Mouse (Mus musculus) gastrocnemius, adult 2 months (tissue): ENCODE data around the gene Olfr1445. TPM values are rescaled to one million over a fixed set of nuclear protein-coding genes. Genes with fewer than 3 reads are reported as not detected.

Source experiments
- DNase-seq: peaks from one replicate; pipeline ENCODE4 v3.0.0; 2022
- H3K27ac ChIP-seq: fragments of 200-600 bp; 2 replicates; pipeline ENCODE4 v1.8.1; 2022; ENCODE audit warnings: mild to moderate bottlenecking
- H3K4me3 ChIP-seq: fragments of 200-600 bp; 2 replicates; pipeline ENCODE4 v1.8.1; 2022; ENCODE audit warnings: mild to moderate bottlenecking, moderate library complexity
- CTCF ChIP-seq: fragments of 200-600 bp; IDR thresholded peaks from 2 replicates; pipeline ENCODE4 v1.8.1; 2022; ENCODE audit warnings: antibody characterized with exemption, mild to moderate bottlenecking, moderate library complexity
- intact Hi-C: fragments of 180-260 bp; cut with DNase I; formaldehyde crosslinking; loops from one replicate; pipeline ENCODE4 v1.15.1; 2025
- long read RNA-seq, 2 experiments: library from polyadenylated mRNA; stranded (forward); transcript quantifications; one replicate each; pipeline ENCODE4 v2.0.0; 2021
- total RNA-seq, 2 experiments: library from RNA; stranded (reverse); gene quantifications; 2 replicates each; pipeline ENCODE4 v1.2.3; 2021

Olfr1445 gene
- not detected for total RNA-seq
- long read RNA-seq, experiment 1: 0 reads
- long read RNA-seq, experiment 2: 0 reads

DNA sequence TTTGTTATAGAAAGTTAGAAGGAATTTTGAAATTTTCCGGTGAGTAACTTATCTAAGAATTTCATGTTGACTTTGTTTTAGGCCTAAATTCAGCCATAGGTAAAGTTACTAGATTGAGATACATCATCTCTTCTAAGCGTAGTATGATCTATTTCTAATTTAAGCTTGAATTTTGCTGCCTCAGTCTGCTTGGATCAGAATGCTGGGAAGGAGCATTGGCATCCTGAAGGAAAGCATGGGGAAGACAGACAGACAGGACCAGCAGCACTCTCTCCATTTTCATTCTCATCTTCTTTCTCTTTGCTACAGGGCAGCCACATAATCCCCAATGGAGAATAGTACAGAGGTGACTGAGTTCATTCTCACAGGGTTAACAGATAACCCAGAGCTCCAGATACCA, at the start of gene Olfr1445:
Gene Olfr1445, plus strand, starts transcription at position 301 of the 400 bp plus-strand sequence.
- intact Hi-C loops: no loop called here

DNA sequence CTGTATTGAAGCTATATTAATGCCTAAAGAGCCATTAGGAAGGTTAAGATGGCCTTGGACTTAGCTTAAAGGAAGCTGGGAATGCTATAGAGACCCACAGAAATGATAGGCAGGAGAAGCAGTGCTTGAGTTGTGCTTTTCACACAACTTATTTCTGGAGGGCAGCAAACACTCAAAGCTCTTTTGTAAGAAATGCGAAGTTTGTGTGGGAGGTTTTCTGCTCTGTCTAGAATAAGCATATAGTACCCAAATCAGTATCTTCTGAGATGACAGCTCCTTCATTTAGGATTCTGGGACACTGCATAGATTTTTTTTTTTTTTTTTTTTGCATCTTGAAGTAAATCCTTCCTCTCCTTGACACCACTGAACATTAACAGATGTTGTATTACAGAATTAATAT, 45.1 kb upstream of the Olfr1445 start:
- H3K27ac ChIP-seq: no peak overlapping the region
- DNase-seq: no peak
- no peak for TF ChIP-seq CTCF
- intact Hi-C loops: no loop called here
- H3K4me3 ChIP-seq: no peak overlapping the region

More for the DNA sequence above, at the start of gene Olfr1445:
- Histone ChIP-seq H3K27ac (no peak within 1 kb of the TSS), H3K4me3 (no peak within 1 kb of the TSS)
- DNase-seq: no peak
- TF ChIP-seq CTCF: no peak

DNA sequence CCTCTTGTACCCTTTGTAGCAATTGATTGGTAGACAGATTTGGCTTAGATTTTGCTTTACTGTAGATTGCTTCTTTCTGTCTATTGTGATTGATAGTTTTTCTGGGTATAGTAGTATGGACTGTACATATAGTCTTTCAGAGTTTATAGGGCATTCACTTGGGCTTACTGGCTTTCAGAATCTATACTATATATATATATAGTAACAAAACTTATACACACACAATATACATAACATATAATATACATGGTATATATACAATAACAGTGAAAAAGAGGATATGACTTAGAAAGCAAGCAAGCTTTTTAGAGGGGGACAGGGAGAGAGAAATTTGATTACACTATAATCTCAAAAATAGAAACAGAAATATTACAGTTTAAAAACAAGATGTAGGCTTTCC, 37.3 kb upstream of the Olfr1445 start, which contains the start of gene Gm5244:
Gene Gm5244, plus strand, starts transcription at position 301 of the 400 bp plus-strand sequence.
- Histone ChIP-seq H3K27ac (no peak within 1 kb of the TSS), H3K4me3 (no peak within 1 kb of the TSS)
- no peak for DNase-seq
- intact Hi-C loops: no loop called here
- TF ChIP-seq CTCF: no peak

DNA sequence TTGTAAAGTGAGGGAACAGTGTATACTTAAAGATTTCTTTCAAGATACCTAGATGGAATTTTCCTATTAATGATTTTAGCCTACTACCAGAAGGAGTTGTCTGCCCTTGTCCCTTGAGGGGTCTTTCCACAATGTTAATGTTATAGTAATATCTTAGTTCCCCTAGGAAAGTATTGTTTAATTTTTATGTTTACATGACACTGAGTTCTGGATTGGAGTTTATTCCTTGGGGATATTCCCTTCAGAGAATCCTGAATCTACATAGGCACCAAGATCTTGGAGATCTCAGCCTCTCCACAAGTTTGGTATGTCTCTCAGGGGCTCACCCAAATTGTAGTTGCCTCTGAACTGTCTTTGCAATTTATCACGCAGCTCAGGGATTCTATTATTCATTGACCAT, 26.7 kb upstream of the Olfr1445 start, which contains the start of gene Olfr1444:
Gene Olfr1444, plus strand, starts transcription at position 301 of the 400 bp plus-strand sequence.
- DNase-seq: no peak
- intact Hi-C loops: no loop called here

DNA sequence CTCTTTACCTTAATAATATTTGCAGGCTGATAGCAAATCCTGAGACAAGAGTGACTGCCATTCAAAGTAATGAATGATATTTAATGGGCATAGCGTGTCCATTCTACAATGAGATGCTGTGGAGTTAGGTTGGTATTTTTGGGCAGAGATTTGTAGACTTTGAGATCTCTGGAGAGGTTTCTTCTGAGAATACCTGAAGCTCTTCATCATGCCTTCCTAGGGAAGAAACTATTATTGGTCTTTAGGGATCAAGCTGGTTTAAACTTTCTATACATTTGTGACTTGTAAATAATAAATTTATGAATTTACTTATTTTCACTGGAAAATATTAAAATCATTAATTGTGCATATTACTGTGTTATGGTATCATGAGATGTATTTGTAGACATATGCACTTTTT, 9.8 kb downstream of the Olfr1445 start, which contains the start of gene Olfr1446:
Gene Olfr1446, minus strand, starts transcription at position 101 of the 400 bp plus-strand sequence.
- TF ChIP-seq CTCF: no peak
- no peak for DNase-seq
- Histone ChIP-seq H3K4me3 (no peak within 1 kb of the TSS), H3K27ac (no peak within 1 kb of the TSS)
- intact Hi-C loops: no loop called here

More for the DNA sequence above, 26.7 kb upstream of the Olfr1445 start, which contains the start of gene Olfr1444:
- Histone ChIP-seq H3K4me3 (no peak within 1 kb of the TSS), H3K27ac (no peak within 1 kb of the TSS)
- no peak for TF ChIP-seq CTCF

DNA sequence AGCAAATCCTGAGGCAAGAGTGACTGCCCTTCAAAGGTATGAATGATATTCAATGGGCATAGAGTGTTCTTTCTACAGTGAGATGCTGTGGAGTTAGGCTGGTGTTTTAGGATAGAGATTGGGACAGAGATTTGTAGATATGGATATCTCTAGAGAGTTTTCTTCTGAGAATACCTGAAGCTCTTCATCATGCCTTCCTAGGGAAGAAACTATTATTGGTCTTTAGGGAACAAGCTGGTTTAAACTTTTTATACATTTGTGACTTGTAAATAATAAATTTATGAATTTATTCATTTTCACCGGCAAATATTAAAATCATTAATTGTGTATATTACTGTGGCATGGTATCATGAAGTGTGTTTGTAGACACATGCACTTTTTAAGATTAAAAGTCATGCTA, 20.0 kb downstream of the Olfr1445 start, which contains the start of gene Olfr1447:
Gene Olfr1447, minus strand, starts transcription at position 101 of the 400 bp plus-strand sequence.
- TF ChIP-seq CTCF: no peak
- intact Hi-C loops: no loop called here
- no peak for DNase-seq
- Histone ChIP-seq H3K27ac (no peak within 1 kb of the TSS), H3K4me3 (no peak within 1 kb of the TSS)

DNA sequence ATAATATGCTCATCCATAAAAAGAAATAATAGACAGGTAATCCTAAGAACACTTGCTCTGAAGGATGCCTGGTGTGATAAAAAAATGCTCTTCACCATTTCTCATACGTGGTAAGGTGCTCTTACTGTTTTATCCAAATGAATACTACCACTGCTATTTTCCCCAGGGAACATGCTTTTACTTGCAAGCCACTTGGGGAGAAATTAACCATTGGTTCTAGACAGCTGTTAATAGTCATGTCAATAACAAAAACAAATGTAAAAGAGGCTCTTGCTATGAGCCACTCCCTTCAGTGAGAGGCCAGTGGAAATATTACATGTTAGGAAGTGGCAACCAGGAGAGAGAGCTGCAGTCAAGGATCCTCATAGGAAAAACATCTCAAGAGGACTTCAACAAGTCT, 40.7 kb downstream of the Olfr1445 start, which contains the start of gene Olfr1448:
Gene Olfr1448, minus strand, starts transcription at position 101 of the 400 bp plus-strand sequence.
- intact Hi-C loops: no loop called here
- no peak for TF ChIP-seq CTCF
- DNase-seq: no peak
- Histone ChIP-seq H3K4me3 (no peak within 1 kb of the TSS), H3K27ac (no peak within 1 kb of the TSS)

DNA sequence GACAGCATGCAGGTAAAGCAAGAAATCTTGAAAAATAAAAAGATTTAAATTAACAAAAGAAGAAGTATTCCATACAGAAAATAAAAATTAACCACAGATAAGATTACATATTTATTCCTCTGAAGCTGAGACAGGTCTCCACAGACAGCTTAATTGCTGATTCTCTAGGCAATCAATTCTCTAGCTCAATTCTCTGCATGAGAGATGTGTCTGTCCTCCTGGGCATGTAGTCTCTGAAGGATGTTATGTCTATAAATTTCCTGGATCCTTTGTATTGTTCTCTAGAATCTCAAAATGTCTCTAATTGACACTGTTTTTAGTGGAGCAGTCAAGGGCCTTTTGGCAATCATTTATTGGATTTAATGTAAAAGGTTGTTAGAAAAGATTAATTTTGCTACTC, 46.9 kb downstream of the Olfr1445 start, which contains the start of gene Olfr1449:
Gene Olfr1449, plus strand, starts transcription at position 301 of the 400 bp plus-strand sequence.
- intact Hi-C loops: no loop called here
- Histone ChIP-seq H3K4me3 (no peak within 1 kb of the TSS), H3K27ac (no peak within 1 kb of the TSS)
- no peak for TF ChIP-seq CTCF
- no peak for DNase-seq

Other genes with a start within 250 kb of the Olfr1445 start
- gene Olfr1442, start 213.4 kb upstream of the Olfr1445 start, total RNA-seq: not detected
- gene Olfr1443, start 205.7 kb upstream of the Olfr1445 start, total RNA-seq: not detected
- not detected for gene Keg1, start 188.1 kb upstream of the Olfr1445 start, total RNA-seq
- 1 to 10 TPM; 1.8 to 2.2 TPM for gene Cntf, start 118.2 kb upstream of the Olfr1445 start, total RNA-seq
- 100 to 1,000 TPM; 135 to 138 TPM for gene Zfp91, start 87.7 kb upstream of the Olfr1445 start, total RNA-seq
- under 1 TPM in 1 of 2 experiments, not detected in 1; 0.17 TPM for gene Lpxn, start 87.7 kb upstream of the Olfr1445 start, total RNA-seq
- gene Gm5244, start 37.2 kb upstream of the Olfr1445 start, total RNA-seq: not detected
- gene Olfr1444, start 26.6 kb upstream of the Olfr1445 start, total RNA-seq: not detected
- not detected for gene Olfr1446, start 9.7 kb downstream of the Olfr1445 start, total RNA-seq
- not detected for gene Olfr1447, start 19.9 kb downstream of the Olfr1445 start, total RNA-seq
- gene Olfr1448, start 40.6 kb downstream of the Olfr1445 start, total RNA-seq: not detected
- not detected for gene Olfr1449, start 47.0 kb downstream of the Olfr1445 start, total RNA-seq
- gene Olfr1450, start 66.4 kb downstream of the Olfr1445 start, total RNA-seq: not detected
- gene Olfr1451, start 111.2 kb downstream of the Olfr1445 start, total RNA-seq: not detected
- not detected for gene Olfr1453, start 144.5 kb downstream of the Olfr1445 start, total RNA-seq
- gene Olfr1454, start 176.8 kb downstream of the Olfr1445 start, total RNA-seq: not detected
- not detected for gene Olfr1457, start 214.0 kb downstream of the Olfr1445 start, total RNA-seq
- gene Olfr1458, start 222.9 kb downstream of the Olfr1445 start, total RNA-seq: not detected